Mouse (Mus musculus): ENCODE results near the gene Fasl. TPM values are rescaled to one million over a fixed set of nuclear protein-coding genes. Genes with fewer than 3 reads are reported as not detected.

The Fasl gene
- polyA plus RNA-seq (2014; fragmentation: Nextera tagmentation; extraction: Ambion mirVana) = 0.12 and 0.30 TPM in 2 replicates

DNA sequence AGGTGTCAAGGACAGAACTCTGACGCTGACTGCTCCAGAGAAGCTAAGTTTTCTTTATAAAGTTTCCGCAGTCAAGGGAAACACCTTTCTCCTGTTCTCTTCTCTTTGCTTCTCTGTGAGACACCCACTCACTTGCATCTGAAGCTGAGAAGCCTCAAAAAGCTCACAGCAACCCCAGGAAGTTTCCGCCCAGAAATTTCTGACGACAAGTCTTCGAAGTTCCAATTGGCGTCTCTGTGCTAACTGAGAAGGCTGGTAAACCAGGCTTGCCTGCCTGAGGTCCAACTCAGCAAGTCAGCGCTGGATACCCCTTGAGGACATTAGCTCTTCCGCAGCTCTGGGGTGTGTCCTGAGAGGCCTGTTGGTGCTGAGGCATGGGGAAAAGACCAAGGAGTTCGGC lies at the start of gene Fasl:
TSS of gene Fasl (minus strand) at position 157 of the 400 bp plus-strand sequence.
- 86% methylated on average over 9 of the region's 9 CpGs for WGBS
- Histone ChIP-seq H3K27ac (ENCODE audit: low read depth, low read length) (no peak within 1 kb of the TSS), H3K36me3 (ENCODE audit: control insufficient read depth, insufficient read depth, low read length) (no peaks in the 10 kb centered on the region), H3K4me1 (ENCODE audit: control insufficient read depth, insufficient read depth, low read length) (no peaks in the 10 kb centered on the region), H3K9me3 (ENCODE audit: control insufficient read depth, low read length) (no peaks in the 10 kb centered on the region), H3K27me3 (ENCODE audit: control insufficient read depth, insufficient read depth, low read length) (no peaks in the 10 kb centered on the region), H3K4me3 (ENCODE audit: low read depth, low read length) (no peak within 1 kb of the TSS), H3K9ac (ENCODE audit: low read length) (no peak within 1 kb of the TSS), H3K4me2 (no peak within 1 kb of the TSS)
- ATAC-seq (ENCODE audit: low FRiP score) (no peak), DNase-seq (ENCODE audit: low spot score, missing footprints) (no peak)

DNA sequence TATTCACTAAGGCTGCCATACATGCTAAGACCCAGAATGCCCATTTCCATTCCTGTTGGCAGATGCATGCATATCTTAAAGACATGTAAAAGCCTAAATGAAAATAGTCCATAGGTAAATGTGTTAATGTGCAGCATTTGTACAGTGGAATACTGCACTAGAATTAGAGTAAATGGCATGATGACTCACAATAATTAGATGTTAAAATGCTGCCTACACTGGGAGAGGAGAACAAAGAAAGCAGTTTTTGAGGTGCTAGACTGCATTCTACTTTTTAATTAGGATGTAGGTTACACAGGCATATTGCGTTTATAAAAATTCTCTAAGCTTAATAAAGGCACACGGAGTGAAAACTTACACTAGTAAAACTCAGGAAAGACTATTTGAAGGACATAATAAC lies 38.4 kb upstream of the Fasl start:
- Histone ChIP-seq H3K9ac (ENCODE audit: low read length) (no peak overlapping the region), H3K4me1 (ENCODE audit: control insufficient read depth, insufficient read depth, low read length) (no peaks in the 10 kb centered on the region), H3K36me3 (ENCODE audit: control insufficient read depth, insufficient read depth, low read length) (no peaks in the 10 kb centered on the region), H3K9me3 (ENCODE audit: control insufficient read depth, low read length) (no peaks in the 10 kb centered on the region), H3K27ac (ENCODE audit: low read depth, low read length) (no peak overlapping the region), H3K4me2 (no peak overlapping the region), H3K4me3 (ENCODE audit: low read depth, low read length) (no peak overlapping the region), H3K27me3 (ENCODE audit: control insufficient read depth, insufficient read depth, low read length) (no peaks in the 10 kb centered on the region)
- WGBS = 94% methylated on average over 2 of the region's 2 CpGs
- no peak for ATAC-seq (ENCODE audit: low FRiP score)
- DNase-seq (ENCODE audit: low spot score, missing footprints) = no peak

DNA sequence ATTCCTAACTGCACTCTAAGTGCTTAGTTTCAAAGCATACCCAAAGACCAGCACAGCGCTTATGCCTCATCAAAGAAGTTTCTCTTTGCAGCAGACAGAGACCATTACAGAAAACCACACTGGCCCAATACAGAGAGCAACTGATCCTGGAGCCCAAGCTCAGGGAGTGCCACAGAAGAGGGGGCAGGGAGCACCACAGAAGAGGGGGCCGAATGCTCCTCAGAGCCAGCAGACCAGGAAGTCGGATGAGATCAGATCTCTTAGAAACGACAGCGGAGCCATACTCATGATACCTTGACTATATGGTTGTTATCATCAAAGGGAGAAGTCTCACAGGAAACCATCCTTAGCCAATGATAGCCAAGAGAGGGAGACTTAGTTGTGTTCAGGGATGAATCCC lies 21.1 kb upstream of the Fasl start:
- no peaks in the 10 kb centered on the region for H3K9me3 ChIP-seq (ENCODE audit: control insufficient read depth, low read length)
- H3K9ac ChIP-seq (ENCODE audit: low read length) = no peak overlapping the region
- no peak overlapping the region for H3K27ac ChIP-seq (ENCODE audit: low read depth, low read length)
- no peak for ATAC-seq (ENCODE audit: low FRiP score)
- H3K4me2 ChIP-seq = no peak overlapping the region
- no peak overlapping the region for H3K4me3 ChIP-seq (ENCODE audit: low read depth, low read length)
- H3K4me1 ChIP-seq (ENCODE audit: control insufficient read depth, insufficient read depth, low read length) = no peaks in the 10 kb centered on the region
- no peaks in the 10 kb centered on the region for H3K36me3 ChIP-seq (ENCODE audit: control insufficient read depth, insufficient read depth, low read length)
- 92% methylated on average over 5 of the region's 5 CpGs for WGBS
- H3K27me3 ChIP-seq (ENCODE audit: control insufficient read depth, insufficient read depth, low read length) = no peaks in the 10 kb centered on the region
- DNase-seq (ENCODE audit: low spot score, missing footprints) = no peak

DNA sequence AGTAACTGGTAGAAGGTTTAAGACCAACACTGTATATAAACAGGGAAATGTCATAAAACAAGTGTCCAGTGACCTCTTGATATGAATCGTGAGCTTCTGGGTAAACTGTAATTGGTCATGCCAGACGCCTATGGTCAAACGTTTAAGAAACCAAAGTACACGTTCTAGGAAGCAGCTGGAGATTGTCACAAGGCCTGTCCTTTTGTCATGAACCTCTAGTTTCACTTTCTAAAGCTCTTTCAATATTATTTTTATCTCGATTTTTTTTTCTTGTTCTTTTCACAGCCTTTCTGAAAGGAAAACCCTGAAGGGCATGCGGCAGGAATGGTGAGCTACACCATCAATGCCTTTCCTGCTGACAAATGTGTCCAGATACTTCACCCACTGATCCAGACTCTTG lies 20.7 kb upstream of the Fasl start:
- no peak for DNase-seq (ENCODE audit: low spot score, missing footprints)
- H3K27me3 ChIP-seq (ENCODE audit: control insufficient read depth, insufficient read depth, low read length) = no peaks in the 10 kb centered on the region
- 83% methylated on average over 6 of the region's 6 CpGs for WGBS
- no peak for ATAC-seq (ENCODE audit: low FRiP score)
- no peaks in the 10 kb centered on the region for H3K4me1 ChIP-seq (ENCODE audit: control insufficient read depth, insufficient read depth, low read length)
- no peaks in the 10 kb centered on the region for H3K9me3 ChIP-seq (ENCODE audit: control insufficient read depth, low read length)
- H3K36me3 ChIP-seq (ENCODE audit: control insufficient read depth, insufficient read depth, low read length) = no peaks in the 10 kb centered on the region
- no peak overlapping the region for H3K9ac ChIP-seq (ENCODE audit: low read length)
- no peak overlapping the region for H3K27ac ChIP-seq (ENCODE audit: low read depth, low read length)
- no peak overlapping the region for H3K4me3 ChIP-seq (ENCODE audit: low read depth, low read length)
- H3K4me2 ChIP-seq = no peak overlapping the region

DNA sequence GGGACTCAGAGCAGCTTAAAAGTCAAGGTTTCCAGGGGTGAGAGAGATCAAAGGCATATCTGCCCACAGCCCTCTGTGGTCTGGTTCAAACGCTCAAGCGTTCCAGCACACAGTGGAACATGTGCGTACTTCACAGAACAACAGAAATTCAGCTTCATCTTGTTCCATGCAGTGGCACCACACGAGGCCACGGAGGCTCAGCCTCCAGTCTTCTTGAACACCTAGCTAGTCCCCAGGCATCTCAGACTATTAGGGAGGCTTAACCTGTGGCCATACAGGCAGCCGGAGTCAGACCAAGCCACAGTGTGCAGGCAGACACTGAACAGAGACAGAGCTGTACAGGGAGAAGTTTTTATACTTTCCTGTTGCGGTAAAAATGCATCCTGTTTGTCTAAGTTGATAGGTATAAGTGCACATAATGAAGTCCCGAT lies 16.3 kb upstream of the Fasl start:
- Histone ChIP-seq H3K27ac (ENCODE audit: low read depth, low read length) (no peak overlapping the region), H3K4me1 (ENCODE audit: control insufficient read depth, insufficient read depth, low read length) (no peaks in the 10 kb centered on the region), H3K36me3 (ENCODE audit: control insufficient read depth, insufficient read depth, low read length) (no peaks in the 10 kb centered on the region), H3K9ac (ENCODE audit: low read length) (no peak overlapping the region), H3K9me3 (ENCODE audit: control insufficient read depth, low read length) (no peaks in the 10 kb centered on the region), H3K27me3 (ENCODE audit: control insufficient read depth, insufficient read depth, low read length) (no peaks in the 10 kb centered on the region), H3K4me2 (no peak overlapping the region), H3K4me3 (ENCODE audit: low read depth, low read length) (no peak overlapping the region)
- 84% methylated on average over 8 of the region's 8 CpGs for WGBS
- ATAC-seq (ENCODE audit: low FRiP score) (no peak), DNase-seq (ENCODE audit: low spot score, missing footprints) (no peak)

DNA sequence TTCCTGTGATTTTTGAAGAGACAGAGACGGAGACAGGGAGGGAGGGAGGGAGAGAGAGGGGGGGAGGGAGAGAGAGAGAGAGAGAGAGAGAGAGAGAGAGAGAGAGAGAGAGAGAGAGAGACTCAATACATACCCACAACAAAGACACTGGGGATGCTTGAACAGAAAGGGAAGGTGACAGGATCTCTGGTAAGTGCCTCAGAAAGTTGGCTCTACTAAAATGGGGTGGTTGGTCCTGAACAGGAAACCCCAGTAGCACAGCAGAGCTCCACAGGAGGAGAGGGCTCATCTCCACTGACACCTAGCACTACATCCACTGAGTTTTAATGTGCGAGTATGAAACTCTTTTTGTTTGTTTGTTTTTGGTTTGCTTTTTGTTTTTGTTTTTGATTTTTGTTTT lies 13.0 kb upstream of the Fasl start:
- WGBS = 79% methylated on average over 2 of the region's 2 CpGs

DNA sequence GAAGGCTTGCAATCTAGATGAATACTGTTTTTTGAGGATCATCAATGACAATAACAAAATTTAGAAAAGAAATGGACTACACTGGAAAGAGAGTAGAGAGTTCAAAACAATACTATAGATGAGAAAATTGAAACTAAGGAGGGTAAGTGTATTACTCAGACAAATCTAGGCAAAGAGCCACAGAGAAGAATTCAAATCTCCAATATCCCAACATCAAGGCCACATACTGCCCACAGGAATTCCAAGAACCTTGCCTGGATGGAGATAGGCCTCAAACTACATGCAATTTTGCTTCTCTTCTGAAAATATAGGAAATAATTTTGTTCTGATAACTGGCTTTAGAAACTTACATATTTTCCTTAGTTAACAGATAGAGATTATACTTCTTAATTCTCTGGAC lies 12.0 kb upstream of the Fasl start:
- Histone ChIP-seq H3K36me3 (ENCODE audit: control insufficient read depth, insufficient read depth, low read length) (no peaks in the 10 kb centered on the region), H3K9me3 (ENCODE audit: control insufficient read depth, low read length) (no peaks in the 10 kb centered on the region), H3K4me1 (ENCODE audit: control insufficient read depth, insufficient read depth, low read length) (no peaks in the 10 kb centered on the region), H3K9ac (ENCODE audit: low read length) (no peak overlapping the region), H3K27ac (ENCODE audit: low read depth, low read length) (no peak overlapping the region), H3K4me3 (ENCODE audit: low read depth, low read length) (no peak overlapping the region), H3K4me2 (no peak overlapping the region), H3K27me3 (ENCODE audit: control insufficient read depth, insufficient read depth, low read length) (no peaks in the 10 kb centered on the region)
- ATAC-seq (ENCODE audit: low FRiP score) = no peak
- no peak for DNase-seq (ENCODE audit: low spot score, missing footprints)

More for the DNA sequence above, 13.0 kb upstream of the Fasl start:
- H3K4me1 ChIP-seq (ENCODE audit: control insufficient read depth, insufficient read depth, low read length) = no peaks in the 10 kb centered on the region
- H3K27ac ChIP-seq (ENCODE audit: low read depth, low read length) = no peak overlapping the region
- H3K4me2 ChIP-seq = no peak overlapping the region
- ATAC-seq (ENCODE audit: low FRiP score) = no peak
- no peak overlapping the region for H3K4me3 ChIP-seq (ENCODE audit: low read depth, low read length)
- no peak for DNase-seq (ENCODE audit: low spot score, missing footprints)
- H3K27me3 ChIP-seq (ENCODE audit: control insufficient read depth, insufficient read depth, low read length) = no peaks in the 10 kb centered on the region
- no peak overlapping the region for H3K9ac ChIP-seq (ENCODE audit: low read length)
- H3K36me3 ChIP-seq (ENCODE audit: control insufficient read depth, insufficient read depth, low read length) = no peaks in the 10 kb centered on the region
- no peaks in the 10 kb centered on the region for H3K9me3 ChIP-seq (ENCODE audit: control insufficient read depth, low read length)

- ATAC-seq (ENCODE audit: low FRiP score) = no peak
- Histone ChIP-seq H3K27me3 (ENCODE audit: control insufficient read depth, insufficient read depth, low read length) (no peaks in the 10 kb centered on the region), H3K4me3 (ENCODE audit: low read depth, low read length) (no peak overlapping the region), H3K9ac (ENCODE audit: low read length) (no peak overlapping the region), H3K36me3 (ENCODE audit: control insufficient read depth, insufficient read depth, low read length) (no peaks in the 10 kb centered on the region), H3K27ac (ENCODE audit: low read depth, low read length) (no peak overlapping the region), H3K4me1 (ENCODE audit: control insufficient read depth, insufficient read depth, low read length) (no peaks in the 10 kb centered on the region), H3K9me3 (ENCODE audit: control insufficient read depth, low read length) (no peaks in the 10 kb centered on the region), H3K4me2 (no peak overlapping the region)
- no peak for DNase-seq (ENCODE audit: low spot score, missing footprints)
These were observed 11.5 kb upstream of the Fasl start for GRCm38 (mm10) chr1:161799791-161800190.

- Histone ChIP-seq H3K9me3 (ENCODE audit: control insufficient read depth, low read length) (no peaks in the 10 kb centered on the region), H3K4me1 (ENCODE audit: control insufficient read depth, insufficient read depth, low read length) (no peaks in the 10 kb centered on the region), H3K36me3 (ENCODE audit: control insufficient read depth, insufficient read depth, low read length) (no peaks in the 10 kb centered on the region), H3K9ac (ENCODE audit: low read length) (no peak overlapping the region), H3K27me3 (ENCODE audit: control insufficient read depth, insufficient read depth, low read length) (no peaks in the 10 kb centered on the region), H3K27ac (ENCODE audit: low read depth, low read length) (no peak overlapping the region), H3K4me3 (ENCODE audit: low read depth, low read length) (no peak overlapping the region), H3K4me2 (no peak overlapping the region)
- no peak for ATAC-seq (ENCODE audit: low FRiP score)
- DNase-seq (ENCODE audit: low spot score, missing footprints) = no peak
- 94% methylated on average over 3 of the region's 3 CpGs for WGBS
These were observed 10.6 kb upstream of the Fasl start for GRCm38 (mm10) chr1:161798866-161799265.

Data from midbrain, embryonic 11.5 days (tissue).